Mouse (Mus musculus): Measurements from ENCODE around the gene Arhgef40.
"Not testable (repeated sequence)": the region's sequence is repeated elsewhere in the genome, so short reads cannot be mapped to it uniquely, and the experiment has no call there.

Gene Arhgef40

DNA sequence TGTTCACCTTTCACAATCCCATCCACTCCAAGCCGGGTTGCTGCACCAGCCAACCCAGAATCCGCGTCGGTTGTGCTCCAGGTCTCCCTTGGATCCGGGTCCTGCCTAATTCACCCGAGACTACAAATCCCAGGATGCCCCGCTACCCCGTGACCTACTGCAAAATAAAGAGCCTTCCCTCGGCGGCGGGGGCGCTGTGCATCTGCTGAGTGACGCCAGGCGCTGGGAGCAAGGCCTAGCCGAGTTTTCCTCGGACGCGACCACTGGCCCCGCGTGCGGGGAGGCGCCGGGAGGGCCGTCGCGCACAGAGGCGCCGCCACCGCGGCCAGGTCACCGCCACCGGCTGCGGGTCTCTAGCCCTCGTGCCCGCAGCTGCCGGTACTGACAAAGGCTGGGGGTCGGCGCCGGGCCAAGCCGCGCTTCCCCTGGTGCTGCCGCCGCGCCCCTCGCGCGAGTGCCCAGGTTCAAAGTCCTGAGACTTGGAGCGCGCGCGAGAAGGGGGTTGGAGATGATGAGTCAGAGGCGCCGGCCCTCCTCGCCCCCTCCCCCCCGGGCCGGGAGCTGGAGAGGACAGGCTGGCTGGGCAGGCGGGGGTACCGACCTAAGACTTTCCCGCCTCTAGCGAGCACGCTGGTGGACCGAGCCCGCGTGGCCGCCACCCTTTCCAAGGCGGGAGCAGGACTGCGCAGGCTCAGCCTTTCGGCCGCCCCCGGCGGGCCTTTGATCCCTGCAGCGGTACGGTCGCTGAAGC lies 35.2 kb downstream of the Arhgef40 start:
- DNase-seq = peak; percentile 90 to 93

DNA sequence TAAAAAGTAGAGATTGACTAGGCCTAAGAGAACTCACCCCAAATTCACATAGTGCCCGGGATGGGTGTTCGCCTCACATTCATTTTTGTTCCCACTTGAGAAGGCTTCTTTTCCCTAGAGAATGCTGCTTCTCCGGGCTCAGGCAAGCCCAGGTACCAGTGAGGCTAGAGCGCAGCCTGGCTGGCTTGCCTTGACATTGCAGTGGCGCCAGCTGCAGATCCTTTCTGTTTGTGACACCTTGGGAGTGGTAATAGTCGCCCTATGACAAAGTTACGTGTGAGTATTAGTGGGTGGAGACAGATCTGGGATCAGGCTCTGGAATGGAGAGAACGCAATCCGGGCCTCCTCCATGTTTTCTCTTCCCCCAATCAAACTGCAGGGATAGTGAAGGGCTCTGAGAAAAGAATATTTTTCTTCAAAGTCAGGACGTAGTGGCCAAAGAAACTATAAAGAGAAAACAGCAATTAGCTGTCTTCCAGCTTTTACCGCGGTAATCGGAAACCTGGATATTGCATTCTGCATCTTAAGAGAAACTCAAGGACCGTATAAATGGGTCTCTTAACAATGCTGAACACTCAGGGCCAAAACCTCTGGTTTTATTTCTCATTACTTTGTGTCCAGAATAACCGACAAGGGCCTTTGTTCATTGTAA lies 36.1 kb downstream of the Arhgef40 start, which contains the start of gene Zfp219:
Gene Zfp219, minus strand, starts transcription at position 248 of the 652 bp plus-strand sequence.
- peak; percentile 37 to 51 for DNase-seq

DNA sequence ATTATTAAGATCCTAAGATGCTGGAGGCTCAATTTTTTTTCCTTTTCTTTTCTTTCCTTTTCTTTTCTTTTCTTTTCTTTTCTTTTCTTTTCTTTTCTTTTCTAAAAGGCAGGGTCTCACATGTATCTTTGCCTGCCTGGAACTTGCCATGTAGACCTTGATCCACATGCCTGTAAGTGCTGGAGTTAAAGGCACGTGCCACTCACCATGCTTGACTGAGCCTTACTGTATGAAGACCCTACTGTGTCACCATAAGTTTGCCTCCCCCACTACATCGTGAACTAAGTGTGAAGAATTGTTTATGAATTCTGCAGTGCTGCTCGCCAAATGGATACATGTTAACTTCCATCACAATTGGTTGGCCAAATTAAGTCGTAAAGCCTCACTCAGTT lies 36.6 kb downstream of the Arhgef40 start:
- DNase-seq = no peak

DNA sequence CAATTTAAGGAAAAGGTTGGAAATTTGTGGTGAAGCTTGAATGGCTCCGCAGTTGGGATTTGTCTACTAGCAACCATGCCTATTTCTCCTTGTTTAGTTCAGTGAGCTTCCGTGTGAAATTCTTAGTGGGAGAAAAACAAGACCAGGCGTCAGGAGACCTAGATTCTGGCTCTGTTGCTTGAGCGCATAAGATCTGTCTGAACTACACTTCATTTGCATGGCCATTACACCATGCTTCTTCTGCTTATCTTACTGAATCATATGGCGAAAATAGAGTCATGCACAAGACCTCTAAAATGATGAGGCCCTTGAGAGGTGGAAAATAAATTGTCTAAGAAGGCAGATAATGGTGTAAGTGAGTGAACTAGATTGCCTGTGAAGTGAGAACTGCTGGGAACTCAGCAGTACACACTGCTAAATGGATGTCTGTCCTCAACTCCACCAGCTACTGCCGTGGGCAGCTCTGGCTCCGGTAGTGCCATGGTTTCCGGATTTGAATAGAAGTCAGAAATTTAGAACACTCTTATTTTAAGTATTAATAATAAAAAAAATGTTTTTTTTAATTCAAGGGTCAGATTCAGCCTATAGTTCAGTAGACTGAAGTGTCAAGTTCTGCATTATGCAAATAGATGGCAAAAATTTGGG lies 37.2 kb downstream of the Arhgef40 start:
- DNase-seq = no peak

DNA sequence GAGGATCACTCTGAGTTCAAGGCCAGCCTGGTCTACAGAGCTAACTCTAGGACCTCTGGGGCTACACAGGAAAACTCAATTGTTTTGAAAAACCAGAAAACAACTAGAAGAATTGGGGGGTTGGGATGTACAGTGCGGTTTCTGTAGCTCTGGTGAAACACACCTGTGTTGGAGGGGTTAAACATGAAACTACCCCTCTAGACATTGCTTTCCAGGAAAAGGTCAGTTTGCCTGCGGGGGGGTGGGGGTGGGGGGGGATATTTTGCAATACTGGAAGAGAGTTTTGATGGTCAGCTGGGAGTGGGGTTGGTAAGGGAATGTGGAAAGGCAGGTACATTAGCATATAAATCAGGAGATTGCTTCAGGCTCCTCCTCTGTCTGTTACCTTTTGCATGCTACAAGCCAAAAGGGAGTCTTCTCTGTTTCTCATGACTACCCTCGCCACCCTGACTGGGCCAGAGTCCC lies 37.8 kb downstream of the Arhgef40 start:
- DNase-seq = no peak

DNA sequence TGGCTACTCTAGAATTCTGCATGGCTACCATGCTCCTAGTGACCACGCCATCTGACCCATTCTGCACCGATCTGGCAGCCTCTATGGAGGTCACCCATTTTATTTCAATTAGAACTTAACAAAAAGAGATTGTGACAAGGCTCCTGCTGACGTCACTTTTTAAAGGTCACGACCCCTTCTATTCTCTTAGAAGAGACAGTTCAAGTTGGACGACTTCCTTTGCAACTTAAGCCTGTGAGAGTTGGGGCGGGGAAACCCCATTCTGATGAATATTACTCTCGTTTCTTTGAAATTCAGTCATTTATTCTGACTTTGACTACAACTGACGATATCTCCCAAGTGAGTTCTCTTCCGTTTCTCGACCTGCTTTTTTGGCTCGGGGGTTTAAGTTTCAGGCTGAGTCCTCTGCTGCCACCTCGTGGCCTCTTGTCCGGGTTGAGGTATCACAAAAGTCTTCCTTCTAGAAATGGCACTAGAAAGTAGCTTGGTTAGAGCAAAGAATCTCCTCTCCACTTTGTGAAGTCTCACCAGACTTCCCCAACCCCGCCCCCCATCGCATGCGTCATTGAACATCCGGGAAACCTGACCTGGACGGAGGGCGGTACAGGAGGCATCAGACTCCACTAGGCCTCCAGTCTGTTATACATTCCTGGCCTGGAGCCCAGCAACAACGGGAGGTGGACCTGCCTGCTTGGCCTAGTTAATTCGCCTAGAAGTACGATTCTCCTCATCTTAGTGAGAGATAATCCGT lies 38.4 kb downstream of the Arhgef40 start:
- peak; percentile 77 to 88 for DNase-seq

DNA sequence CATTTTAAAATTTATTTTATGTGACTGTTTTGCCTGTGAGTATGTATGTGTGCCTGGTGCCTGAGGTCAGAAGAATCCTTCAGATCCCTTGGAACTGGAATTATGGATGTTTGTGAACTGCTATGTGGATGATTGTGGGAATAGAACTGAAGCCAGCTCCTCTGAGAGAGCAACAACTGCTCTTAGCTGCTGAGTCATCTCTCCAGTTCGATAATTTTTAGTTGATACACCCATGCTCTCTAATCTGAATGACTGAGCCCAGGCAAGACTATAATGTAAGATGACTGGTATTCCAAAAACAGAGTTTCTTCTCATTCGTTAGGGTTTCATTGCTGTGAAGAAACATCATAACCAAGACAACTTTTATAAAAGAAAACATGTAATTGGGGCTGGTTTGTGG lies 39.6 kb downstream of the Arhgef40 start:
- DNase-seq = no peak

DNA sequence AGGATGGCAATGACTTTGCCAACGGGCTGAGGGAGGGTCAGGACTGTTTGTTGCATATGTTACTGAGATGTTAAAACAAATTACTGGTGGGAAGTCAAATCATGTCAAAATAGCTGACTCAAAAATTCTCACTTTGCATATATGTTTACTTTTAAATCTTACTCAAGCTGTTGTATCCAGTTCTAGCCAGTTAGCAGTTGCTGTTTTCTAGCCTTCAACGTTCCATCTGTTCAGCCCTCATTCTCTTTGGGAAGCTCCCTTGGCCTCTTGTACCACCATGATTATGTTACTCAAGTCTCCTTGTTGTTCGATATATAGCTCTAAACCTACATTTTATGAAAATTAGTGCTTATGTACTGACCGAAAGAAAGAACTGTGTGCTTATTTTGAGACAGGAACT lies 41.8 kb downstream of the Arhgef40 start:
- no peak for DNase-seq

DNA sequence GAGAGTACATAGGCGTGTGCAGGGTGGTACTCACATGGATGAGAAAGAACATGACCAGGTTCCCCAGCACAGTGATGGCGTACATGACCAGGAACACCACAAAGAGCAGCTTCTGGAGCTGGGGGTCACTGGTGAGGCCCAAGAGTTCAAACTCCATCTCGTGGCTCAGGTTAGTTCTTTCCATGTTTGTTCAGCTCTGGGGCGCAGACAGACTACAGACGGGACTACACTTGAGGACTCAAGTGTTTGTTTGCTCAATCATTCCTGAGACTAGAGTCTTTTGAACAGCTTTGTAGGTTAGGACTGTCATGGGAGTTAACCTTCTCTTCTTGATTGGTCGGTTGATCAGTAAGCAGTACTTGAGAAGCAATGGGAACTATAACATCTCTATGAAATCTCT lies 51.4 kb downstream of the Arhgef40 start:
- DNase-seq = no peak

DNA sequence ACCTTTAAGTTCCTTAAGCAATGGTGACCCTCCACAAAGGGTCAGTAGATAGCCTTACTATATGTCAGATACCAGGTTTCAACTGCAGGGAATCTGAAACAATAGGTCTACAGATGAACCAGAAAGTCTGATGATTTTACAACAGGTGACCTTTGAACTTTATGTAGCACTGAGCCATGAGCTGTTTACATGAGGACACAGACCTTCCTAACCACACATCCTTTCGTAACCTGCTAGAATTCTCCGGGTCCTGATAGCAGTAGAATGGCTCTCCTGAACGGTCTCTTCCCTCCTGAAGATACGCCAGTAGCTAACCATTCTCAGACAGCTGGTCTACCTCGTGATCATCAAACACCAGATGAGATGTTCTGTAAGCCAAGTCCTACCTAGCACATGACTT lies 54.8 kb downstream of the Arhgef40 start:
- no peak for DNase-seq

DNA sequence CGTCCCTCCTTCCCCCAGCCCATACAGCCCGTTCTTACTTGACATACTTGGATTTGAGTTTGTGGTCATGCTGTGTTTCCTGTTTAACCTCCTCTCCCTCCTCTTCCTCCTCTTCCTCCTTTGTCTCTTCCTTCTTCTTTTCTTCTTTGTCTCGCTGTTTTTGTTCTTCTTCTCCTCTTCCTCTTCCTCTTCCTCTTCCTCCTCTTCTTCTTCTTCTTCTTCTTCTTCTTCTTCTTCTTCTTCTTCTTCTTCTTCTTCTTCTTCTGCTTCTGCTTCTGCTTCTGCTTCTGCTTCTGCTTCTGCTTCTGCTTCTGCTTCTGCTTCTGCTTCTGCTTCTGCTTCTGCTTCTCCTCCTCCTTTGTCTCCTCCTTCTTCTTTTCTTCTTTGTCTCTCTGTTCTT lies 57.8 kb downstream of the Arhgef40 start, which contains the start of gene Olfr221:
Gene Olfr221, minus strand, starts transcription at position 101 of the 400 bp plus-strand sequence.
- not testable (repeated sequence) for DNase-seq

DNA sequence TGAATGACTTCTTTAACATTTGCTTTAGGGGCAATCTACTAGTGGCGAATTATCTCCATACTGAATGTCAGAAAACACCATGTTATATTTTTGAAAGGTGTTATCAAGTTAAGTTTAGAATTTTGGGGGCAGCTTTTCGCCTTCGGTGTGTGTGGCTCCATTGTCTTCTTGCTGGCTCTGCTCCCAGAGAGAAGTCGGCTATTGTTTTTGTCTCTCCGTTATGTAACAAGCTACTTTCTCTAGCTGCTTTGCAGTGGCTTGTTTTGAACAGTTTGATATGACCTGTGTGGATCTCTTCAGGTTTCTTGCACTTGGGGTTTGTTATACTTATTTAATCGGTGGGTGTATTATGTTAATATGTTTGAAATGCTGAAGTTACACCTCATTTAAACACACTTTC lies 58.9 kb downstream of the Arhgef40 start:
- DNase-seq = no peak

DNA sequence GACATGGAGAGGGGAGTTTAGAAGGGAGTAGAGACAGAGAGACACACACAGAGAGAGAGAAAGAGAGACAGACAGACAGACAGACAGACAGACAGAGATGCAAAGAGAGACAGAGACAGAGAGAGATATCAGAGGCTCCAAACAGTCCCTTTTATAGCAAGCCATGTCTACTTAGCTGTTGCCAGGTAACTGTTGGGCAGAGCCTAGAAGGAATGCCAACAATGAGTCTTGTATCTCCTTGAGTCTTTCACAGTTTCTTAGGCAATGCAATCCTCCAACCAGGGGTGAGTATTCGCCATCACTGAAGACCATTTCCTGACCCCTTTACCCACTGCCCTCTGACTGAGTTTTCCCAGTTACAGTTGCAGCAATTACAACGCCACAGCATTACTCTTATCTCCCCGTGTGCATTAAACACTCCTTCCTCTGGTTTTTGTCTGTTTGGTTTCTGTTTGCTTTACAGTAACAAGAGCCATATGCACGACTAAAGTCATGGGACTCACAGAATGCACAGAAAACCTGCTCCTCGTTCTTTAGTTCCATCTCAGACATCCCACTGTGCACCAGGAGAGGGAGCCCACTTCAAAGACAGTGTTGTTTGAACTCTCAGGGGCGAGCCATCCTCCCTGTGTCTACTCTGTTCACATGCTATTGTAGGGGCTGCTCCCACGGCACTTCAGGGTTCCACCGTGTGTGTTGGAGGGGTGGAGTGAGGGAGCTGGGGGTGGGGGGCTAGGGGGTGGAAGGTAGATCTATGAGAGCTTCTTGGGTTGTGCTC lies 60.6 kb downstream of the Arhgef40 start:
- no peak for DNase-seq

DNA sequence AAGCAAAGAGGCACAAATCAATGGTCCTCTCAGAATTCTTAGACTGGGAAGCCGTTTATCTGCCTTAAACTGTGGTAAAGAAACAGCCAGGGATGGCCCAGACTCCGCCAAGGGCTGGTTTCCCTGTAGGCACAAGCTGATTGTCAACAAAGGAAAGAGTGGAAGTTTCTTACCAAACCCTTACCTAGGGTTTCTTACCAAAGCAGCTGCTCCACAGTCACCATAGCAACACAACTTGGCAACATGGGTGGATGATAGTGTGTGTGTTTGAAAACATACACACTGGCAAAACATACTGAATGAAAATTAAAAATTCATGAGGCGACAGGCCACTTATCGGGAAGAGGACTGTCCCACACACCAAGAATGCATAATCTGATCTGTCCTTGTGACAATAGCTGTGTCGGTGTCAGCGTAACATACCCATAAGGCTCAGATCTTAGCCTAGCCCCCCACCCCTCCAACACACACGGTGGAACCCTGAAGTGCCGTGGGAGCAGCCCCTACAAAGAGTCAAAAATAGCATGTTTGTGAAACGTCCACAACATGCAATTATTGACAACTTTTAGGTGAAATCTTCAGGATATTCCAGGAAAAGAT lies 61.5 kb downstream of the Arhgef40 start:
- DNase-seq = no peak

DNA sequence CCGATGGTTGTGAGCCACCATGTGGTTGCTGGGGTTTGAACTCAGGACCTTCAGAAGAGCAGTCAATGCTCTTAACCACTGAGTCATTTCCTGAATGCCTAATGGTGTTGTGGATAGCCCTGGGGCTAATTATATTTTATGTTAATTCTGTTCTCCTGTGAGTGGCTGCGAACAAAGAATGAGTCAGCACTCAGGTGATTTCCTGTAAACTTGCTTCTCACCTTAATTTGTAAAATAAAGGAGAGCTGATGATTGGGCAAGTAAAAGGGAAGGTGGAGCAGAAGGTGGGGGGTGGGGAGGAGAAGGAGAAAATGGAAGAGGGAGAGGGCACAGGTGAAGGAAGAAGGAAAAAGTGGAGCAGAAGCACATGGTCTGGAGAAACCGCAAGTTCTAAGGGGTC lies 68.2 kb downstream of the Arhgef40 start:
- not testable (repeated sequence) for DNase-seq

All from spleen, adult 18-20 months (tissue).